Mouse (Mus musculus): Measurements from ENCODE around the gene Gpr150. TPM values are rescaled to one million over a fixed set of nuclear protein-coding genes. Genes with fewer than 3 reads are reported as not detected.

Gpr150 gene
- total and polyA plus RNA-seq, 3 experiments = not detected

Other genes starting within 250 kb of the Gpr150 start
- gene Glrx, start 217.1 kb downstream of the Gpr150 start, total RNA-seq (2012; rRNA removed) = 21.2 and 26.2 TPM in 2 replicates
- gene Glrx, start 217.1 kb downstream of the Gpr150 start, total RNA-seq (2014; rRNA removed) = 62.8 and 65.5 TPM in 2 replicates
- gene Glrx, start 217.1 kb downstream of the Gpr150 start, polyA plus RNA-seq (2012; ENCODE audit: insufficient read length, low read depth) = 48.0 and 53.3 TPM in 2 replicates
- gene Rhobtb3, start 113.1 kb downstream of the Gpr150 start, total RNA-seq (2012; rRNA removed) = 3.6 and 3.9 TPM in 2 replicates
- gene Rhobtb3, start 113.1 kb downstream of the Gpr150 start, total RNA-seq (2014; rRNA removed) = 3.4 and 4.2 TPM in 2 replicates
- gene Rhobtb3, start 113.1 kb downstream of the Gpr150 start, polyA plus RNA-seq (2012; ENCODE audit: insufficient read length, low read depth) = 1.6 and 2.0 TPM in 2 replicates
- not detected in 2 replicates for gene Spata9, start 89.8 kb downstream of the Gpr150 start, total RNA-seq (2012; rRNA removed)
- gene Spata9, start 89.8 kb downstream of the Gpr150 start, total RNA-seq (2014; rRNA removed) = not detected in 2 replicates
- gene Spata9, start 89.8 kb downstream of the Gpr150 start, polyA plus RNA-seq (2012; ENCODE audit: insufficient read length, low read depth) = 0.36 and 0.48 TPM in 2 replicates
- 7.8 and 8.0 TPM in 2 replicates for gene Rfesd, start 38.3 kb downstream of the Gpr150 start, total RNA-seq (2012; rRNA removed)
- 15.9 and 17.7 TPM in 2 replicates for gene Rfesd, start 38.3 kb downstream of the Gpr150 start, total RNA-seq (2014; rRNA removed)
- 9.7 and 13.5 TPM in 2 replicates for gene Rfesd, start 38.3 kb downstream of the Gpr150 start, polyA plus RNA-seq (2012; ENCODE audit: insufficient read length, low read depth)
- gene Arsk, start 41.7 kb upstream of the Gpr150 start, total RNA-seq (2012; rRNA removed) = 3.2 and 4.2 TPM in 2 replicates
- 7.6 and 9.3 TPM in 2 replicates for gene Arsk, start 41.7 kb upstream of the Gpr150 start, total RNA-seq (2014; rRNA removed)
- 3.7 and 4.0 TPM in 2 replicates for gene Arsk, start 41.7 kb upstream of the Gpr150 start, polyA plus RNA-seq (2012; ENCODE audit: insufficient read length, low read depth)
- 26.7 and 32.2 TPM in 2 replicates for gene Ttc37, start 41.7 kb upstream of the Gpr150 start, total RNA-seq (2012; rRNA removed)
- gene Ttc37, start 41.7 kb upstream of the Gpr150 start, total RNA-seq (2014; rRNA removed) = 34.7 and 35.9 TPM in 2 replicates
- 21.1 and 23.9 TPM in 2 replicates for gene Ttc37, start 41.7 kb upstream of the Gpr150 start, polyA plus RNA-seq (2012; ENCODE audit: insufficient read length, low read depth)
- not detected in 2 replicates for gene Fam81b, start 248.1 kb upstream of the Gpr150 start, total RNA-seq (2012; rRNA removed)
- gene Fam81b, start 248.1 kb upstream of the Gpr150 start, total RNA-seq (2014; rRNA removed) = not detected in 2 replicates
- not detected in 2 replicates for gene Fam81b, start 248.1 kb upstream of the Gpr150 start, polyA plus RNA-seq (2012; ENCODE audit: insufficient read length, low read depth)

Data from CH12.LX (cell line).